Mouse (Mus musculus) heart, adult 9 months (tissue): ENCODE data around the gene Wwox.

Source experiments
- DNase-seq, 2 experiments: peaks; one replicate each; pipeline ENCODE4 v3.0.0; 2022; ENCODE audit warnings: low spot score in 2 of 2

Wwox gene

DNA sequence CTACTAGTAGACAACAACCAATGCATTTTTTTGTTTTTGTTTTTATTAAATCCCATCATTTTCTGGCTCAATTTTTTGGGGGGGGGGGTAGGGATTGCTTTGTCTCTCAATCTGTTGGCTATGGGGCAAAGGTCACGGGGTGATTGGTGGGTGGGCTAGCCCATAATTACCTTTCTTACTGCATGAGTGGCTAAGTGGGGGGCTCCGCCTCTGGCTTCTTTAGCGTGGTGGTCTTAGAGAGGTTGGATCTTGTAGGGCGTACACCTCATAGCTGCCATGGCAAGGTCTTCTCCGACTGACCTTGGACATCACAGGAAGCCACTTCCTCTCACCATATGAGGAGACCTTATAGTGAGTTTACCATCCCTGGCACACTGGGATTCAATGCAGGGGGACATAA is 721.0 kb downstream of the Wwox start:
- no peak for DNase-seq

DNA sequence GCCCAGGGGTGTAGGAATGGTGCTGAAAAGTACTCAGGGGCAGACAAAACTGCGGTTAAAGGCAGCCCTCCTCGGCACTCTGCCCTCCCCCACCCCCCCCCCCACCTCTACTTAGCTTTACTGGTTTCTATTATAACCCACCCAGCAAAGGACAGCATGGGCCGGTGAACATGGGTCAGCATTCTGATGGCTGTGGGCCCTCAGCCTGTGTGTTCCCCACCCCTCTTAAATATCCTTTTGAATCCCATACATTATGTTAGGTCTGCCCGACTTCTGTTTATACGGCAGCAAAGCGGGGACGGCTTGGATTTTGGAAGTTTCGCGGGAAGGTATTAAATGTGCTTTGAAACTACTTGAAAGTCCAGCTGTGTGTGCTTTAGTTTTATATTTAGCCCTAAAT is 722.1 kb downstream of the Wwox start:
- DNase-seq: no peak

GRCm38 (mm10) chr8:115164872-115165271 is 725.4 kb downstream of the Wwox start:
- DNase-seq: no peak

DNA sequence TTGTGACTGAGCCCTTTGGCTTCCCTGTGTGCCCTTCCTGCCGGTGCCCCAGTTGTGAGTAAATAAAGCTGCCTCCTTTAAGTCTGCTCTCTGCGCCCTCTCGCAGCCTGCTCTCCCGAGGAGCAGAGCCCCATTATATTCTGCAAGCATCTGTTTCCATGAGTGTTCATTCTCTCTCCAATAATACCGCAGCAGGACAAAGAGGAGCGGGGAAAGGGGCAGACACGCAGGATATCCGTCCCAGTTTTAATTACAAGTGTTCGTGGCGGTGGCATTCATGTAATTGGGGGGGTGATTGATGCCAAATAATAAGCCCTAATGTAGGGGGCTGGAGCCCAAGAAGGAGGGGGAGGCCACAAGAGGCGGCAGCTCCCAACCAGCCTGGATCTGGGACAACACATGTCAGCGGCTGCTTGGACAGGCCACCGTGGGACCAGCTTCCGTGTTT is 734.2 kb downstream of the Wwox start:
- no peak for DNase-seq

GRCm38 (mm10) chr8:115185431-115185964 is 746.0 kb downstream of the Wwox start:
- DNase-seq: no peak

DNA sequence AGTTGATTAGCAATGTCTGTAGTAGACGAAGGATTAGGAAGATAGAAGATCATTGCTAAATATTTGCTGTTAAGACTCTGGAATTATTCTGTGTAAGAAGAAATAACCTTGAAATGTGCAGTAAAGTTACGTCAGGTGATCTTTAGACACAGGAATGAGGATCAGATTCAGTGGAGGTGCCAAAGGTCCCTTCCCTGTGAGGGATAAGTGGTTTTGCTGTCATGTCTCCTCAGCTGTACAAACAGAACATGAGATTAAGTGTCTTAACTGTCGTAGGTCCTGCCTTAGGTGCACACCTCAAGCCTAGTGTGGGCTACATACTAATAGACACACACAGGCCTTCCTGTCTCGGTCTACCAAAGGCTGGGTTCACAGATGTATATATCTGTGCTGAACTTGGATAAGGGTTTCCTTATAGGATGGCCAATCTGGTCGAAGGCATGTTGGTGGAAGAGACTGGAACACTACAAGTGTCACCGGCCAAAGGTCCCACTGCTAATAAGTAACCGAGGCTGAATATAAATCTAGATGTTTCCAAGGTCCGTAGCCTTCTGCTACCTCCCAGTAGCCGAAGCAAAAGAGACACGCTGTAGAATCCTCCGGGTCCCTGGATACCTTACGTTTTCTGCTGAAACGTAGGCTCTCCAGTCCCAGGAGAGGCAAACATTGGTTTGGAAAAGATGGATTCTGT is 746.8 kb downstream of the Wwox start:
- no peak for DNase-seq

DNA sequence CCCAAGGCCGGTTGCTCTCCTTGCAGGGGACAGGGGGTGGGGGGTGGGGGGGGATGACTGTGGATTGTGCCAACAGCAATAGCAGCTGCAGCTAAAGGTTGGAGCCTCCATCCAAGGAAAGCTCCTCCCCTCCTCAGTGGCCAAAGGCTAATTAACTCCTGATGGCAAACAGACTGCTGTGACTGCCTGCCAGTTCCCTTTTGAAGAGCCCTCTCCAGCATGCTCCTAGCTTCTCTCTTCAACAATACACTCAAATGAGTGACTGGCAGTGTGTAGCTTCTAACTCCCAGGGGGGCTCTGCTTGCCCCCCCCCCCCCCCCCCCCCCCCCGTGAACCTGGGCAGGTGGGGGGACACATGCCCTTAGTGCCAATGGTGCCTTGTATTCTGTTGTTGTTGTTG is 747.4 kb downstream of the Wwox start:
- no peak for DNase-seq

DNA sequence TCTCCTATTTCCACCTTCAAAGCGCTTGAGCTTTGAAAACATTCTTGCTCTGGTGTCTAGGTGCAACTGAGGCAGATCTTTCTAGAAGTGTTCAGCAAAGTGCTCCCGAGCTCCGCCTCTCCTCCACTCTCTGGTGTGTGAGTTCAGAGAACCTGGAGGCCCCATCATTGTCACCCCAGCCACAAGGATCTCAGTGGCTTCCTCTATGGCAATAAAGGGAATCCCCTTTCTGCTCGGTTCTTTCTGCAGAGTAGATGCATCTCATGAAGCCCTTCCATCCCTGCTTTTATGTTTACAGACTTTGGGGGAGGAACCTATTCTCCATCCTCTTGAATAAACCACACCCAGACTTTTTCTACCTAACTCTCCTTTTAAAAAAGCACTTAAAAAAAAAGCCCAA is 749.0 kb downstream of the Wwox start:
- DNase-seq: no peak

- DNase-seq: no peak
Measured at GRCm38 (mm10) chr8:115189836-115190235, 750.4 kb downstream of the Wwox start.

DNA sequence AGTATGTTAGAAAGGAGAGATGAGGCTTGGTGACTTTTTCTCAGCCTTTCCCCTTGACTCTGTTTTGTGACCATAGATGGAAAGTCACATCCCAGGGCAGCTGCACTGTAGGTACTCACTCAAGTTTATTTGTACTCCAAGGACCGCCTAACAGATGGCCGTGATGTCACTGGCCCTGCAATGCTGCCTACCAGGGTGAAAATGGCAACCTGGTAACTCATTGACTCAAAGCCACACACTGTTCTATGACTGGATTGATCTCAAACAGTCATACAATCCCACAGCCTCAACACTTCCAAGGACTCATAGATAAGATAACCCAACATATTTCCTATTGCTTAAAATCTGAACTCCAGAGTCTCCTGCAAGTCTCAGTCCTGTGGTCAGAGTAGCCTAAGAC is 754.3 kb downstream of the Wwox start:
- no peak for DNase-seq

- no peak for DNase-seq
Measured at GRCm38 (mm10) chr8:115195334-115195733, 755.9 kb downstream of the Wwox start.

GRCm38 (mm10) chr8:115196859-115197258 is 757.4 kb downstream of the Wwox start:
- no peak for DNase-seq

GRCm38 (mm10) chr8:115199204-115199603 is 759.7 kb downstream of the Wwox start:
- no peak for DNase-seq

DNA sequence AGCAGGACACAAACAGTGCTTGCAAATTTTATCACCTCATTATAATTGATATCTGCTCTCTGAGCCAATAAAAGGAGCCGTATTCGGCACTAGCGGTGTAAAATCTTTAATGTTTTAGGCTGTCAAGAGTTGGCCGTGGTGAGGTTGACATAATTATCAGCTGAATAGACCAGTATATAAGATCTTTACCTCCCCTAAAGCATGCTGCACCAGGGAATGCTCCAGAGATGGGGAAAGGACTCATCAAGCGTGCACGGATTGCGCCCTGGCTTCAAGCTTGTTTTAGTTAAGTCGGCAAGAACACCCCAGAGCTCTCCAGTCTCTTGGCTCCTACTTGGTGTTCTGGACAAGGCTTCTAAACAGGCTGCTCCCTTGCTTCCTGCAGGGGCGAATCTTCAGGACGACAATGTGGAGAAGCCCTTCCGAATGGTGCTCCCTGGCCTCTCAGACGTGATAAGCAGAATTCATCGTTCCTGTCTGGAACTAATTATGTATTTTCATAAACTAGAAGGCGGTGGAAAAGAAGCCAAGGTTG is 760.2 kb downstream of the Wwox start:
- DNase-seq: no peak

GRCm38 (mm10) chr8:115201726-115202125 is 762.3 kb downstream of the Wwox start:
- no peak for DNase-seq

- DNase-seq: no peak
Measured at GRCm38 (mm10) chr8:115207480-115207879, 768.0 kb downstream of the Wwox start.

DNA sequence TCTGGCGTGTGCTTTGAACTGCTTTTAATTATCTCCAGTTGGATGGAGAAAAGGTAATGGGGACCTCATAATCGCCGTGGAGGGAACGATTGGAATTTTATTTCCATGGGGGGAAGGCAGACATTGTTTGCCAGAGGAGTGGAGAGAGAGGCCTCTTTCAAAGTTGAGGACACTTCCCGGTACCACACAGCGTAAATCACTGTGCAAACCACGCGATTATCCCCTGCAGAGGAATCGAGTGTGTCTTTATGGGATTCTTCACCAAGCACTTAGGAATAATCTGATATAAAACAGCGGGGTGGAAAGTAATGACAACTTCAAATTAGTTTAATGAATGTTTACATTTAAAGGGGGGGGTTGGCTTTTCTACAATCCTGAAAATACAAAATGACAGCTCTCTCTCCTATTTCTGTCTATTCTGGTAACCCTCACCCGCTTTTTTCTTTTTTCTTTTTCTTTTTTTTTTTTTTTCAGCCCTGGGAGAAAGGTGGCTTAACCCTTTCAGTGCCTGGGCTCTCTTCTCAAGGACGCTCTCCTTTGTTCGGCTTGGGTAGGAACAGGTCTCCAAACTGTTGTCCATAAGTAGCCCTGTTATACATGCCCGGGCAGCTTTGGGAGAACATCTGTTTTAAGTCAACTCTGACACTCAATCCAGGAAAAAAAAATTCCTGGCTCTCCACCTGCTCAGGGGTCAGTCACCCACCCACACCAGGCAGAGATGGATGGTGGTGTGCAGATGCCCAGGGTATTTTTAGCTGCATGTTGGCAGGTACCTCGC is 769.1 kb downstream of the Wwox start:
- no peak for DNase-seq

GRCm38 (mm10) chr8:115210014-115210413 is 770.6 kb downstream of the Wwox start:
- no peak for DNase-seq

GRCm38 (mm10) chr8:115213126-115213525 is 773.7 kb downstream of the Wwox start:
- no peak for DNase-seq

GRCm38 (mm10) chr8:115214870-115215269 is 775.4 kb downstream of the Wwox start:
- no peak for DNase-seq

GRCm38 (mm10) chr8:115216801-115217200 is 777.3 kb downstream of the Wwox start:
- DNase-seq: no peak

GRCm38 (mm10) chr8:115222545-115222944 is 783.1 kb downstream of the Wwox start:
- DNase-seq: no peak
